Mouse (Mus musculus) heart, postnatal 0 days (tissue): Measurements from ENCODE around the gene Spem2. TPM values are rescaled to one million over a fixed set of nuclear protein-coding genes. Genes with fewer than 3 reads are reported as not detected.

Experiments used
- ATAC-seq: fragments of 200-750 bp; cut with Nextera tagmentation; 2 replicates; pipeline ENCODE4 v1.8.0; 2017; ENCODE audit warnings: low read depth, moderate number of reproducible peaks, moderate library complexity; ENCODE audit not compliant: insufficient read depth
- DNase-seq: peaks from one replicate; pipeline ENCODE4 v3.0.0-alpha.2; 2016; ENCODE audit warnings: low spot score
- H3K27ac ChIP-seq: fragments of 300-500 bp; sonication (generic); 2 replicates; pipeline ENCODE4 v1.5.1; 2014; ENCODE audit warnings: low read depth, mild to moderate bottlenecking
- H3K27me3 ChIP-seq: fragments of 300-500 bp; sonication (generic); 2 replicates; pipeline ENCODE4 v1.6.1; 2014; ENCODE audit warnings: low read length, mixed read lengths; ENCODE audit not compliant: control insufficient read depth, insufficient read depth
- H3K36me3 ChIP-seq: fragments of 300-500 bp; sonication (generic); replicated peaks from 2 replicates; pipeline ENCODE4 v1.6.1; 2014; ENCODE audit warnings: low read length, mixed read lengths; ENCODE audit not compliant: control insufficient read depth, insufficient read depth
- H3K4me1 ChIP-seq: fragments of 300-500 bp; sonication (generic); 2 replicates; pipeline ENCODE4 v1.6.1; 2014; ENCODE audit warnings: antibody characterized with exemption; ENCODE audit not compliant: control insufficient read depth, insufficient read depth
- H3K4me2 ChIP-seq: fragments of 300-500 bp; sonication (generic); 2 replicates; pipeline ENCODE4 v1.6.1; 2014; ENCODE audit warnings: low read depth, mild to moderate bottlenecking, low read length, moderate library complexity
- H3K4me3 ChIP-seq: fragments of 300-500 bp; sonication (generic); 2 replicates; pipeline ENCODE4 v1.5.1; 2014; ENCODE audit warnings: low read depth, low read length
- H3K9ac ChIP-seq: fragments of 300-500 bp; sonication (generic); replicated peaks from 2 replicates; pipeline ENCODE4 v1.6.1; 2014; ENCODE audit warnings: low read depth, low read length, mixed read lengths
- H3K9me3 ChIP-seq: fragments of 300-500 bp; sonication (generic); replicated peaks from 2 replicates; pipeline ENCODE4 v1.6.1; 2016; ENCODE audit warnings: low read length; ENCODE audit not compliant: control insufficient read depth
- CTCF ChIP-seq: IDR thresholded peaks from 2 replicates; pipeline ENCODE4 v1.5.1; 2016; ENCODE audit warnings: antibody characterized with exemption, control low read depth, low read depth
- EP300 ChIP-seq: IDR thresholded peaks from 2 replicates; pipeline ENCODE4 v1.6.1; 2016; ENCODE audit warnings: antibody characterized with exemption, low read depth
- WGBS: fragments of 180-500 bp; shearing (Covaris S2); extraction: QIAGEN DNeasy Blood & Tissue Kit; methylation state at CpG from one replicate; pipeline ENCODE4 v1.1.7; 2014; 5-methylcytosine and 5-hydroxymethylcytosine counted together
- polyA plus RNA-seq: library from polyadenylated mRNA; unstranded; fragments of >200 nt; fragmentation: Nextera tagmentation; extraction: Ambion mirVana; gene quantifications from 2 replicates; pipeline ENCODE4 v1.2.1, GENCODE M21; 2015
- total RNA-seq: library from RNA; depleted of rRNA; stranded (reverse); fragments of >200 nt; gene quantifications from 2 replicates; pipeline ENCODE4 v1.2.3, GENCODE M21; 2014; ENCODE audit warnings: low replicate concordance

The Spem2 gene
- total and polyA plus RNA-seq, 2 experiments from 2014 or later: not detected

GRCm38 (mm10) chr11:69789431-69789830 lies 28.8 kb downstream of the Spem2 start:
- no peaks in the 10 kb centered on the region for H3K27me3 ChIP-seq
- no peaks in the 10 kb centered on the region for H3K9me3 ChIP-seq
- TF ChIP-seq EP300 (no peak), CTCF (no peak)
- H3K36me3 ChIP-seq: no peaks in the 10 kb centered on the region
- peaks cover 6% of the 10 kb centered on the region; the same call in 1 of the 2 replicates for H3K4me1 ChIP-seq
- 48% methylated on average over 5 of the region's 5 CpGs for WGBS
- ATAC-seq: 0 out of 2 replicates have a peak, but pooled peaks have one; percentile 25
- no peak overlapping the region for H3K9ac ChIP-seq
- no peak overlapping the region for H3K27ac ChIP-seq
- H3K4me2 ChIP-seq: no peak overlapping the region
- H3K4me3 ChIP-seq: no peak overlapping the region
- DNase-seq: no peak

- TF ChIP-seq EP300 (no peak), CTCF (no peak)
- peaks cover 6% of the 10 kb centered on the region; the same call in 1 of the 2 replicates for H3K4me1 ChIP-seq
- no peaks in the 10 kb centered on the region for H3K9me3 ChIP-seq
- no peaks in the 10 kb centered on the region for H3K36me3 ChIP-seq
- H3K9ac ChIP-seq: no peak overlapping the region
- ATAC-seq: no peak
- DNase-seq: no peak
- no peak overlapping the region for H3K27ac ChIP-seq
- WGBS: 86% methylated on average over 5 of the region's 5 CpGs
- H3K4me2 ChIP-seq: no peak overlapping the region
- no peaks in the 10 kb centered on the region for H3K27me3 ChIP-seq
- H3K4me3 ChIP-seq: no peak overlapping the region
Measured at GRCm38 (mm10) chr11:69787306-69787705, 31.0 kb downstream of the Spem2 start.

- H3K27ac ChIP-seq: 0 out of 2 replicates have a peak overlapping the region, but pooled peaks have one; percentile 39
- peaks cover 6% of the 10 kb centered on the region; the same call in 1 of the 2 replicates for H3K4me1 ChIP-seq
- 18% methylated on average over 15 of the region's 15 CpGs for WGBS
- H3K4me3 ChIP-seq: peak overlapping the region; percentile 25
- DNase-seq (peak; percentile 47), ATAC-seq (peak; percentile 73)
- no peaks in the 10 kb centered on the region for H3K9me3 ChIP-seq
- H3K36me3 ChIP-seq: no peaks in the 10 kb centered on the region
- peak overlapping the region; percentile 53 for H3K4me2 ChIP-seq
- no peak overlapping the region for H3K9ac ChIP-seq
- H3K27me3 ChIP-seq: no peaks in the 10 kb centered on the region
- TF ChIP-seq CTCF: no peak
- TF ChIP-seq EP300: peak; percentile 27; the same call in 1 of the 2 replicates
Measured at GRCm38 (mm10) chr11:69784793-69785272, 33.4 kb downstream of the Spem2 start.

- Histone ChIP-seq H3K4me1 (0 out of 2 replicates have a peak, but pooled peaks cover 6% of the 10 kb centered on the region), H3K27ac (no peak overlapping the region), H3K36me3 (peaks cover 4% of the 10 kb centered on the region), H3K9ac (no peak overlapping the region), H3K27me3 (no peaks in the 10 kb centered on the region), H3K9me3 (no peaks in the 10 kb centered on the region), H3K4me2 (no peak overlapping the region), H3K4me3 (no peak overlapping the region)
- WGBS: 38% methylated on average over 4 of the region's 4 CpGs
- TF ChIP-seq CTCF: no peak
- TF ChIP-seq EP300: no peak
- no peak for DNase-seq
- ATAC-seq: no peak
Measured at GRCm38 (mm10) chr11:69781828-69782227, 36.4 kb downstream of the Spem2 start.

- H3K9me3 ChIP-seq: no peaks in the 10 kb centered on the region
- no peak overlapping the region for H3K4me2 ChIP-seq
- ATAC-seq (peak; percentile 24; the same call in 1 of the 2 replicates), DNase-seq (no peak)
- peaks cover 18% of the 10 kb centered on the region for H3K36me3 ChIP-seq
- TF ChIP-seq CTCF (no peak), EP300 (no peak)
- H3K4me1 ChIP-seq: 0 out of 2 replicates have a peak, but pooled peaks cover 3% of the 10 kb centered on the region
- WGBS: 60% methylated on average over 7 of the region's 7 CpGs
- no peak overlapping the region for H3K27ac ChIP-seq
- H3K9ac ChIP-seq: no peak overlapping the region
- no peak overlapping the region for H3K4me3 ChIP-seq
- no peaks in the 10 kb centered on the region for H3K27me3 ChIP-seq
Measured at GRCm38 (mm10) chr11:69778985-69779384, 39.3 kb downstream of the Spem2 start.
